Mouse (Mus musculus): Measurements from ENCODE around the gene Myocos. TPM values are rescaled to one million over a fixed set of nuclear protein-coding genes. Genes with fewer than 3 reads are reported as not detected.

Gene Myocos
- polyA plus RNA-seq, 1 experiment from 2014 or later: not detected

DNA sequence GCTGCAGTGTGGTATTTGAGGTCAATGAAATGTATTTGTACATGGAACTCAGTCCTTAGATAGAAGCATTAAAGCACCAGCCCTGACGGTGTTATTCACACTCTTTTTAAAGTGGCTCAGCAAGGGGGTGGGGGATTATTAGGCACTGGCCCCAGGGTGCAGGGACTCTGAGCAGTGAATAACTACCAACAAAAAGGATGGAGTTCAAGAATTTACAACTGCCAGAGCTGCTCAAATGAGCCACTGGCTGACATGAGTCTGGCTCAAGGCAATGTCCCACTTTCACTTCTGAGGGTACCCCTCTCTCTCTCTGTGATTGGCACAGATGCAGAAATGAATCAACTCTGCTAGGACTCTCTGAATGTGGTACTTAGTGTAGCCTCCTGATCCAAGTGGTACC lies 49.9 kb downstream of the Myocos start:
- ATAC-seq (ENCODE audit: low FRiP score): no peak
- no peaks in the 10 kb centered on the region for H3K9me3 ChIP-seq
- no peak overlapping the region for H3K27ac ChIP-seq
- H3K4me1 ChIP-seq: peaks cover 23% of the 10 kb centered on the region
- no peak overlapping the region for H3K4me3 ChIP-seq (replicated peaks)
- no peaks in the 10 kb centered on the region for H3K27me3 ChIP-seq
- H3K4me2 ChIP-seq: no peak overlapping the region
- H3K36me3 ChIP-seq (replicated peaks): 0 out of 2 replicates have a peak, but pooled peaks cover 2% of the 10 kb centered on the region
- WGBS: 8% methylated on average over 1 of the region's 1 CpGs
- H3K9ac ChIP-seq: no peak overlapping the region

DNA sequence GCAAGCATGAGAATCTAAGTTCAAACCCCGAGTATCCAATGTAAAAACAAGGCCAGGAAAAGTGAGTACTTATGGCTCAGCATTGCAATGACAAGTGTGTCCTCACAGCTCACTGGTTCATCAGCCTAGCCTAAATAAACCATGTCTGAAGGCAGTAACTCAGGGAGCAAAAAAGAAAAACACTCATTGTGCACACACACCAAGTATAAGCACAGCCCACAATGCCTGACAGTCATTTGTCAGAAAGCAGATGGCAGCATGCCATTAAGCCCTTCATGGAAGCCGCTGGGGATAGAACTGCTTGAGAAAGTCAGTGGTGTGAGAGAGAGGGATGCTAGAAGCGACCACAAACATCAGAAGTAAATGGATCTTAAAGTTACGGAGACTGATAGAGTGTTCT lies 56.7 kb downstream of the Myocos start:
- no peaks in the 10 kb centered on the region for H3K27me3 ChIP-seq
- H3K4me3 ChIP-seq (replicated peaks): no peak overlapping the region
- no peaks in the 10 kb centered on the region for H3K9me3 ChIP-seq
- peaks cover 3% of the 10 kb centered on the region; the same call in 1 of the 2 replicates for H3K4me1 ChIP-seq
- ATAC-seq (ENCODE audit: low FRiP score): no peak
- no peak overlapping the region for H3K9ac ChIP-seq
- WGBS: 74% methylated on average over 4 of the region's 4 CpGs
- H3K4me2 ChIP-seq: no peak overlapping the region
- peaks cover 15% of the 10 kb centered on the region for H3K36me3 ChIP-seq (replicated peaks)
- no peak overlapping the region for H3K27ac ChIP-seq

DNA sequence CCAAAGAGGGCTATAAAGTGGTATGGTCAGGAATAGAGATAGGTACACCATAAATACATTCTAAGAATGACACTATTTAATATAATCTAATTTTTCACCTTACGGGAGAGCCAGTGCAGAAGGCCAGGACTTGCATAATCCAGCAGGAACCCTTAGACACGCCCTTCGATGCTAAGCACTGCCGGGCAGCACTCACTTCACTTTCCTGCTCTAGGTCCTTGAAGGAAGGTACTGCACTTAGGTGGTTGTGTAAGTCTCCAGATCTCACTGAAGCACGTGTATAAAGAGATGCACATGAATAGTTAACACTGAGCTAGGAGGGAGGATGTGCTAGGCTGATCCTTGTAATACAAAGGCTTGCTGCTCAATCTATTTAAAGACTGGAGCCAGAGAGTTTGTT lies 58.4 kb downstream of the Myocos start:
- Histone ChIP-seq H3K9ac (no peak overlapping the region), H3K4me1 (peaks cover 3% of the 10 kb centered on the region; the same call in 1 of the 2 replicates), H3K27ac (no peak overlapping the region), H3K4me2 (no peak overlapping the region), H3K36me3 (replicated peaks) (peaks cover 15% of the 10 kb centered on the region), H3K4me3 (replicated peaks) (no peak overlapping the region), H3K9me3 (no peaks in the 10 kb centered on the region), H3K27me3 (no peaks in the 10 kb centered on the region)
- 92% methylated on average over 5 of the region's 5 CpGs for WGBS
- no peak for ATAC-seq (ENCODE audit: low FRiP score)

DNA sequence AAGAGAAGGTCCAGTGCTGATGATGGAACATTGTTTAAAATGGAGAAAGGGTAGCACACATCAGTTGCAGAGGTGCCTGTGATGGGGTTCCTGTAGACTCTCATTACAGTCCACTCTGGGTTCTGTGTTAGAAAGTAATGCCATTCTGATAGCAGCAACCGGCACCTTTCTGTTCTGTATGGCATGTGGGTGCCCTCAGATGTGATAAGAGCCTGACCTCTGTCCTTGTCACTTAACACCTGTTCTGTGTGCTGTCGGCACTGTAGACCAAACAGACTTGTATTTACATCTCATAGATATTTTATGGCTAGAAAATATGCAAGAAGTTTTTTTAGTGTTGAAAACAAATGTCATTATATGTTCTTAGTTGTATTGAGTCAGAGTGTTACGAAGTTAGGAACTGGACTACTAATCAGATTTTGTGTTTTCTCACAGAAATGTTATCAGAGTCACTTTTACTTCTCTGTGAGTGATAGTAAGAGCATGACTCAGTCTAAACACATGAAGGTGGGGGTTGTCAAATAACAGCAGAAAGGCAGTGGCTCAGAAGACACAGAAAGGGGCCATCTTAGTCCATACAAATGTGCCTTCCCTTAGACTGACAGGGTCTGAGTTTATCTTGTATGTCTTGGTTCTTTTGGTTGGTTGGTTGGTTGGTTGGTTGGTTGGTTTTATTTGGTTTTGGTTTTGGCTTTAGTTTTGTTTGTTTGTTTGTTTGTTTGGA lies 60.5 kb downstream of the Myocos start:
- Histone ChIP-seq H3K4me1 (peaks cover 3% of the 10 kb centered on the region; the same call in 1 of the 2 replicates), H3K36me3 (replicated peaks) (peaks cover 12% of the 10 kb centered on the region), H3K27ac (no peak overlapping the region), H3K9ac (no peak overlapping the region), H3K4me2 (no peak overlapping the region), H3K4me3 (replicated peaks) (no peak overlapping the region), H3K27me3 (no peaks in the 10 kb centered on the region), H3K9me3 (no peaks in the 10 kb centered on the region)
- ATAC-seq (ENCODE audit: low FRiP score): no peak
- 93% methylated on average over 3 of the region's 3 CpGs for WGBS

Small RNA genes lying within 50 kb of the gene (microRNA-seq; reads per million reads assigned to microRNA genes)
- not detected for gene Gm27616

Other genes with a start within 250 kb of the Myocos start
- 12.1 and 13.0 TPM in 2 replicates for gene Dnm3, start 180.2 kb downstream of the Myocos start, polyA plus RNA-seq (2016; fragmentation: Nextera tagmentation; extraction: Ambion mirVana)
- gene Mettl13, start 109.7 kb downstream of the Myocos start, polyA plus RNA-seq (2016; fragmentation: Nextera tagmentation; extraction: Ambion mirVana): 23.4 and 26.1 TPM in 2 replicates
- gene Vamp4, start 87.7 kb downstream of the Myocos start, polyA plus RNA-seq (2016; fragmentation: Nextera tagmentation; extraction: Ambion mirVana): 61.2 and 66.2 TPM in 2 replicates
- not detected in 2 replicates for gene Myoc, start 19.1 kb downstream of the Myocos start, polyA plus RNA-seq (2016; fragmentation: Nextera tagmentation; extraction: Ambion mirVana)
- 162 and 169 TPM in 2 replicates for gene Prrc2c, start 82.3 kb upstream of the Myocos start, polyA plus RNA-seq (2016; fragmentation: Nextera tagmentation; extraction: Ambion mirVana)
- 0.23 TPM in 1 of 2 replicates, not detected in the other for gene Fmo4, start 155.8 kb upstream of the Myocos start, polyA plus RNA-seq (2016; fragmentation: Nextera tagmentation; extraction: Ambion mirVana)
- 11.0 and 15.9 TPM in 2 replicates for gene Fmo1, start 208.4 kb upstream of the Myocos start, polyA plus RNA-seq (2016; fragmentation: Nextera tagmentation; extraction: Ambion mirVana)
- gene Fmo2, start 240.5 kb upstream of the Myocos start, polyA plus RNA-seq (2016; fragmentation: Nextera tagmentation; extraction: Ambion mirVana): 0.67 TPM in 1 of 2 replicates, not detected in the other

Data from forebrain, embryonic 12.5 days (tissue).